Mouse (Mus musculus) spleen, adult 2 months (tissue): ENCODE data around the gene Id3.

ENCODE experiments used
- CTCF ChIP-seq: fragments of 200-500 bp; IDR thresholded peaks from 2 replicates; pipeline ENCODE4 v1.5.1; 2011; ENCODE audit warnings: mild to moderate bottlenecking, inconsistent platforms; ENCODE audit not compliant: insufficient read depth, insufficient read length, insufficient replicate concordance; ENCODE audit errors: extremely low read depth
- POLR2A ChIP-seq: fragments of 200-500 bp; IDR thresholded peaks from 2 replicates; pipeline ENCODE4 v1.6.1; 2011; ENCODE audit warnings: low read depth, low read length, inconsistent platforms

- TF ChIP-seq POLR2A (no peak), CTCF (no peak)
Observed at GRCm38 (mm10) chr4:136134418-136134977, 8.8 kb upstream of the Id3 start.
